In the genomic region with DNA sequence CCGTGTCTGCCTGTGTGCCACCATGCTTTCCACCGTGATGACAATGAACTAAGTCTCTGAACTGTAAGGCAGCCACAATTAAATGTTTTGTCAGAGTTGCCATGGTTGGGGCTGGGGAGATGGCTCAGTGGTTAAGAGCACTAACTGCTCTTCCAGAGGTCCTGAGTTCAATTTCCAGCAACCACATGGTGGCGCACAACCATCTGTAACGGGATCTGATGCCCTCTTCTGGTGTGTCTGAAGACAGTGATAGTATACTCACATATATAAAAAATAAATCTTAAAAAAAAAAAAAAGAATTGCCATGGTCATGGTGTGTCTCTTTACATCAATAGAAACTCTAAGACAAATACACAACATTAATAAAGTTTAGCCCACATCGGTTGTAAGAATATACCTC, we compare ENCODE assay signal across 1 mouse cellular context.
A peak's percentile ranks its signal among the peaks of the same experiment; 100 is the strongest.
TF ChIP-seq lines count a peak whose summit lies in the region.

No protein-coding gene starts in this region.

TF ChIP-seq in CH12.LX, 34 proteins besides CTCF, POLR2A, EP300 and RAD21:
- no peak for TF ChIP-seq MXI1 (IDR thresholded peaks at IDR 0.05; ENCODE audit: low read depth, low read length)
- TF ChIP-seq ZNF384 (IDR thresholded peaks at IDR 0.05; ENCODE audit: low read depth, low read length) = 0 out of 2 replicates have a peak, but pooled peaks have one; percentile 13
- no peak for TF ChIP-seq ETS1 (conservative IDR thresholded peaks at IDR 0.05; ENCODE audit: low read depth, low read length)
- TF ChIP-seq SMC3 (IDR thresholded peaks at IDR 0.05; ENCODE audit: low read depth, low read length) = peak; percentile 26; the same call in 1 of the 2 replicates
- TF ChIP-seq NRF1 (IDR thresholded peaks at IDR 0.05; ENCODE audit: low read depth, low read length) = no peak
- TF ChIP-seq POLR2AphosphoS2 (IDR thresholded peaks at IDR 0.05; ENCODE audit: low read depth, low read length) = no peak
